Mouse (Mus musculus): ENCODE measurements around the gene Crybb3. TPM values are rescaled to one million over a fixed set of nuclear protein-coding genes. Genes with fewer than 3 reads are reported as not detected.
"Not testable (repeated sequence)": the region's sequence is repeated elsewhere in the genome, so short reads cannot be mapped to it uniquely, and the experiment has no call there.

Crybb3 gene
- 1.0 and 1.2 TPM in 2 replicates for polyA plus RNA-seq (2015; fragmentation: Nextera tagmentation; extraction: Ambion mirVana)

DNA sequence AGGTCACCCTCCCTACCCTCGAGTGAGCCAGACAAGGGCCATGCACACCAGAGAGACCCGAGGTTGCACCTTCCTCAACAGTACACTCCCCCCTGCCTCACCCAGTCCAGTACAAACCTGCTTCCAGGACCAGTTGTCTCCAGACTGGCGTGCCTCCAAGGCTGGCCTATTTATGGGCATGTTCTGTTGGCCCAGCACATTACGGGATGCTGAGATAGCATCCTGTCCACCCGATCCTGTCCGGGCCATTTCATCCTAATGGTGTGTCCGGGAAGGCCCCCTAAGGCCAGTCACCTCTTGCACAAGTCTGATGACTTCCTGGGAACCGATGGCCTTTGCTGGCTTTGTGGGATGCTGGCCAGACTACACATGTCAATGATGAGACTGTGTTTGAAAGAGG lies at the start of gene Crybb3:
TSS of gene Crybb3 (minus strand) at position 146 of the 400 bp plus-strand sequence.
- no peak for DNase-seq (ENCODE audit: low spot score)

DNA sequence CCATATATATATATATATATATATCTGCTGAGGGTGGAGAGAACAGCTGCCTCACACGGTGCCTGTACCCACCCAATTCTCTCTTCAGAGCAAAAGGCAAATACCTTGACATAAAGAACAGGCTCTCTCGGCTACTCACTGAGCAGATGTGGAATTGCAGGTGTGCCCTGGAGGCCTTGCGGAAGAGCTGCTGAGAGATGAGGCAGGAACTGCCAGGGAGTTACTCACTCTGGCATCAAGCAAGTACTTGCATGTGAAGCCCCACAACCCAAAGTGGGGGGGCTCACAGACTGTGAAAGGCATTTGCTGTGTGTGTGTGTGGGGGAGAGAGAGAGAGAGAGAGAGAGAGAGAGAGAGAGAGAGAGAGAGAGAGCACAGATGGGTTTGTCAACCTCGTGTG lies 47.0 kb upstream of the Crybb3 start:
- peak; percentile 37 for DNase-seq (ENCODE audit: low spot score)

GRCm38 (mm10) chr5:113126476-113126875 lies 45.1 kb upstream of the Crybb3 start:
- no peak for DNase-seq (ENCODE audit: low spot score)

DNA sequence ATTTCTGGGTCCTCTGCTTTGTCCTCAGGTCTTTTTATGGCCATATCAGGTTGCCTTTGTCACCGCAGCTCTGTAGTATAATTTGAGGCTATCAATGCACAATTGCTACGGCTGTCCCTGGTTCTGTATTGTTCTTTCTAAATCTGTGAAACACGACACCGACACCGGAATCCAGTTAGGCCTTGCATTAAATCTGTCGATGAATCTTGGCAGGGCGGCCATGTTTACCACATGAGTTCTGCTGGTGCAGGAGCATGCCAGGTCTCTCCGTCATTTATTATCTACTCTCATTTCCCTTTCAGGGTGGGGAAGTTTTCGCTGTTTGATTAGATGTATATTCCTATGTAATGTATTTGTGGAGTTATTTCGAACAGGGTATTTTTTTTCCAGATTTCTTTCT lies 42.3 kb upstream of the Crybb3 start:
- DNase-seq (ENCODE audit: low spot score): no peak

GRCm38 (mm10) chr5:113122326-113123054 lies 41.1 kb upstream of the Crybb3 start:
- no peak for DNase-seq (ENCODE audit: low spot score)

GRCm38 (mm10) chr5:113121591-113121875 lies 40.1 kb upstream of the Crybb3 start:
- no peak for DNase-seq (ENCODE audit: low spot score)

DNA sequence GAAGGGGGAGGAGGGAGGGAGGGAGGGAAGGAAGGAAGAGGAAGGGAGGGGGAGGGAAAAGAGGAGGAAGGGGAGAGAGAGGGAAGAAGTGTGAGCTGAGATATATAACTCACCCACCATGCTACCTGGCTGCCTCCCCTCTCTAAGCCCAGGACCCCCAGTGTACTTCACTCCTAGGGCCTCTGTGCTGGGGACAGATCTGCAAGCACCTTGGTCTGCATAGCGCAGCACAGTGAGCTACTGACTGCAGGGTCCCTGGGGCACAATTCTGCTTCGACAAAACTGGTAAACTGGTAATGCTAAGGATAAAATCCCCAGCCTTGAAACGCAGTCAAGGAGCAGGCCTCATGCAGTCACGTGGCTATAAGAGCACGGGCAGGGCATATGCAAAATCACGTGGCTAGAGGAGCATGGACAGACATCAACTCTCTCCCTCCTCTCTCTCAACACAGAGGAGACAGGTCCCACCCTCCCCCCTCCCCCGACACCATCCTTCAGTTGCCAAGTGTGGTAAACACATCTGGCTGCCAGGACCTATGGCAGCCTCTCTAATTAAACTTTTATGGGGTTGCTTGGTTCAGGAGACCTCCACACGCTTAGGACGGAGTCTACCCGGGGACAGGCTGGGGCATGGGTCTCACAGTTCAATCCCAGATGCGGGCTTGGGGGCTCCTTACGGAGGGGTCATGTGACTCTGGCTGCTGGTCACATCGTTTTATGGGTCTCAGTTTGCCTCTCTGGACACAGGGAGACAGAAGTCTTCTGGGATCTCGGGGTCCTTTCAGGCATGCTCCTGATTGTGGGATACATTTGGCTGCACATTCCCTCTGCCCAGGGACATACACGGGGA lies 39.6 kb upstream of the Crybb3 start:
- no peak for DNase-seq (ENCODE audit: low spot score)

GRCm38 (mm10) chr5:113119861-113120465 lies 38.6 kb upstream of the Crybb3 start:
- no peak for DNase-seq (ENCODE audit: low spot score)

GRCm38 (mm10) chr5:113119291-113119690 lies 37.9 kb upstream of the Crybb3 start:
- DNase-seq (ENCODE audit: low spot score): no peak

DNA sequence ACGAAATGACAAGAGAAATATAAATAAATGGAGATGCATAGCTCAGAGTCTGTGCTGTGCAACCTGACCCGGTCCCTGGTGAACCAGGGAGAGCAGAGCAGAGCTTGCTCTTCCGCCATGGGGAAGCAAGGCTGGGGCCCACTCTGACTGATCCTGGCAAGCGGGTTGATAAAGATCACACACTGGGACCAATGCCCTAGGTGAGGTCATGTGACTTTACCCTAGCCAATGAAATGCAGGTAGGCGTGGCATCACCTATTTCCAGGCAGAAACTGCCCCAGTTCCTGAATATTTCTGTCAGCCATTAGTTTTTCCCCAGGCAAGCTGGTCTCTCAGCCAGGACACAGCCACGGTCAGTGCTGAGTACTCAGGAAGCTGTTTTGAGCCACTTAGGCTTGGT lies 37.3 kb upstream of the Crybb3 start:
- DNase-seq (ENCODE audit: low spot score): peak; percentile 43

DNA sequence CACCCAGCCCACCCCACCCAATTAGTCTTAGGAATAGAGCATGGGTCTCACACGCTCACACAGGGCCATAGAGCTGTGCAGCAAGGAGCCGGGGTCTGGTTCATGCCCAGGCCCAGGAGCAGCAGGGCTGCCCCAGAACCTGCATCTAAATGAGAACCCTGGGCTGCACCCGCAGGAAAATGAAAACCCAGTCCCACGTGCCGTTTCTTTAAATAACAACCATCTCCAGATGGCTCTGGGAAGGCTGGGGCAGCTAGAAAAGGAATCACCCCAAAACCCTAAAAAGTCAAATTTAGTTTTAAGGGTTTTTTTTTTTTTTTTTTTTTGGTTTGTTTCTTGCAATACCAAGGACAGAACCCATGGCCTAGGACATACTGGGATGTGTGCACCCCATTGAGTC lies 36.0 kb upstream of the Crybb3 start:
- DNase-seq (ENCODE audit: low spot score): no peak

- DNase-seq (ENCODE audit: low spot score): no peak
Observed at GRCm38 (mm10) chr5:113115896-113116295, 34.5 kb upstream of the Crybb3 start.

DNA sequence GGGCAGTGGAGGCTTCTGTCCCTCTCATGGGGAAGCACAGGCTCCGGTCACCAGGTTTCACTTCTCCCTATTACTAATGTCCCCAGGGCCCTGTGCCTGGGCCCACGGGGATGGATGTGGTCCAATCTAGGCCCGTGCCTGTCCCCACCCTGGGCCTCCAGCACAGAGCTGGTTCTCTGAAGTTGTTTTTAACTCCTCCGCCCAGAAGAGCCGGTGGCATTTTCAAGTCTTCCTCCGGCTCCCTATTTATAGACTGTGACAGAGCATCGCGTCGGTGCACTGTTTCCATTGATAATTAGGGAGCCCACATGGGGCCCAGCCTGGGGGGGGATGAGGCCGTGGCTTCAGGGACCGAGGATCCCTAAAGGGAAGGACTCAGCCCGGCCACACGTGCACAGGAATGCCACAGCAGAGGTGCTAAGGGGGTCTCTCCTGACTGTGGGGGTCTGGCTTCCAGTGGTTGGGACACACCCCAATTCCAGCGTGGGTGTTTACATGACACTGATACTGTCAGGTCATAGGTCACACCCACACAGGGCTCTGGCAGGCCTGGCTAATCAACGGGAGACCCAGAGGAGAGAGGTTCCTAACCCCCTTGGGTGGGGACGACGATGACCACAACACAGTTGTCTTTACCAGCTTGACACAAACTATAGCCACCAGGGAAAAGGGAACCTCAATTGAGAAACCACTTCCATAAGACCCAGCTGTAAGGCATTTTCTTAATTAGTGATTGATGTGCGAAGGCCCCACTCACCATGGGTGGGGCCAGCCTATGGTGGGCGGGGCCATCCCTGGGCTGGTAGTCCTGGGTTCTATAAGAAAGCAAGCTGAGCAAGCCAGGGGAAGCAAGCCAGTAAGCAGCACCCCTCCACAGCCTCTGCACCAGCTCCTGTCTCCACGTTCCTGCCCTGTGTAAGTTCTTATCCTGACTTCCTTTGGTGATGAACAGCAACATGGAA lies 33.2 kb upstream of the Crybb3 start:
- DNase-seq (ENCODE audit: low spot score): no peak

- DNase-seq (ENCODE audit: low spot score): no peak
Observed at GRCm38 (mm10) chr5:113113120-113113519, 31.7 kb upstream of the Crybb3 start.

DNA sequence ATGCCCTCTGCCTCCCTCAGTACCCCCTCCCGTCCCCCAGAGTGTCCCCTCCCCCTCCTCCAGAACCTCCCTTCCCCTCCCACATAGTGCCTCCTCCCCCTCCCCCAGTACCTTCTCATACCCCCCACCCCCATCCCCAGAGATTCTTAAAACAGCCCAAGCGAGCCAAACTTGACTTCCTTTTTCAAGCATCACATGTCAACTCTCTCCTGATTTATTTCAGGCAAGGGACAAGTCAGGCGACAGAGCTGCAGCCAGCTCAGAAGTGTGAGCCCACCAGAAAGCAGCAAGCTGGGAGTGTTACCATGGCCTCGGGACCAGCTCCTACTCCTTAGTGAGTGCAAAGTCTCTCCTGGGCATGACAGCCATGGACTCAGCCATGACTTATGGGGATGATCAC lies 30.0 kb upstream of the Crybb3 start:
- DNase-seq (ENCODE audit: low spot score): no peak

DNA sequence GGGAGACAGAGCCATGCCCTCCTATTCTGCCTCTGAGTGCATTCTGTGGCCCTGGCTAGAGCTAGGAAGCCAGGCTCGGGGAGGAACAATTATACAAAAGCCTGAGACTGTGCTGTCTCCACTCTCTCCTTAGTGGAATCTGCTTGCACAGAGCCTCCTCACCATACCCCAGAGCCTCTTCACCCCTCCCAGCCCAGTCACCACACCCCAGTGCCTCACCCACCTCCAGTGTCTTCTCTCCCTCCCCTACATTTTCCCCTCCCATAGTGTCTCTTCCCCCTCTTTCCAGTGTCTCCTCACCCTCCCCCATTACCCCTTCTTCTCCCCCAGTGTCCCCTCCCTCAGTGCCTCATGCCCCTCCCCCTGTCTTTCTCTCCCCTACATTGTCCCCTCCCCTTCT lies 29.5 kb upstream of the Crybb3 start:
- no peak for DNase-seq (ENCODE audit: low spot score)

GRCm38 (mm10) chr5:113109651-113110050 lies 28.3 kb upstream of the Crybb3 start:
- DNase-seq (ENCODE audit: low spot score): not testable (repeated sequence)

- no peak for DNase-seq (ENCODE audit: low spot score)
Observed at GRCm38 (mm10) chr5:113108165-113108764, 26.9 kb upstream of the Crybb3 start.

DNA sequence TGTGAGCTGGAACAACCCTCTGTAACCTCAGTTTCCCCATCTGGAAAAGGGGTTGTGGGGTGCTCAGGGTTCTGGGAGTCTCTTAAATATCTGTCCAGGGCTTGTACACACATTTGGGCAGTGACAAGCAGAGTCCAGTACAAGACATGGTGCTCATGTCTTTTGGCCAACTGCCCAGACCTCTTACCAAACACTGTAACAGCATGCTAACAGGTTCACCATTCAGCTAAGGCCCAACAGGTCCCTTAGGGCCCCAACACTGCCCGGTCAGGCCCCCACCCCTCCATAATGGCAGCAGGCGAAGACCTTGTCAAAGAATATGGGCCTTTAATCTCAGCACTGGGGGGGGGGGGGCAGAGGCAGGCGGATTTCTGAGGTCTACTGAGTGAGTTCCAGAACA lies 26.3 kb upstream of the Crybb3 start:
- no peak for DNase-seq (ENCODE audit: low spot score)

DNA sequence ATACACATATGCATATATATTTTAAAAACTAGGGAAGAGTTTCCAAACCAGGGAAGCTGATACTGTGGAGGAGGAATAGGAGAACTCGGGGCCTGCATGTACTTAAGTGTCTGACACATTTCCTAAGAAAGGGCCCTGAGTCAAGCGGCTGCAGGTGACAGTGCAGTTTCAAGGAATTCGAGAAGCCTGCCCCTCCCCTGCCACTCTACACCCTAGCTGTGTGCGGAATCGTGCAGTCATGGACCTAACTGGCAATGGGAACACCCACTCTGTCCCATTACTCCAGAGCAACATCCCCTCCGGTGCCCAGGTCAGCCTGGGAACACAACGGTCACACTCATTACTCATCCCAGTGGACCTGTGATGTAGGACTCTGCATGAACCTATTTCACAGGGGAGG lies 25.2 kb upstream of the Crybb3 start:
- DNase-seq (ENCODE audit: low spot score): no peak

DNA sequence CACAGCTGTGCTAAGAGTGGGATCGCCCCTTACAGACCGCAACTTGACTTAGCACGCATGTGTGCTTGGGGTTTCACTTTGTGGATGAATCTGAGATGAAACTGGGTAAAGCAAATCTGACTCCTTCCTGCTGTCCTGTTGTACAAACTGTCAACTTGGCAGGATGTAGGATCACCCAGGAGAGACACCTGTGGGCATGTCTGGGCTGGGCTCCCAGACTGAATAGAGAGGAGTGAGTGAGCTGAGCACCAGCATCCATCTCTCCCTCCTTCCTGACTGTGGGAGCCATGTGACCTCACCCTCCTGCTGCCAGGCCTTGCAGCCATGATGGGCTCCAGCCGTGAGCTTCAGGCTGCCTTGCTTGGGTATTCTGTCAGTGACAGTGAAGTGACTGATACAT lies 24.1 kb upstream of the Crybb3 start:
- no peak for DNase-seq (ENCODE audit: low spot score)
